In the genomic region with DNA sequence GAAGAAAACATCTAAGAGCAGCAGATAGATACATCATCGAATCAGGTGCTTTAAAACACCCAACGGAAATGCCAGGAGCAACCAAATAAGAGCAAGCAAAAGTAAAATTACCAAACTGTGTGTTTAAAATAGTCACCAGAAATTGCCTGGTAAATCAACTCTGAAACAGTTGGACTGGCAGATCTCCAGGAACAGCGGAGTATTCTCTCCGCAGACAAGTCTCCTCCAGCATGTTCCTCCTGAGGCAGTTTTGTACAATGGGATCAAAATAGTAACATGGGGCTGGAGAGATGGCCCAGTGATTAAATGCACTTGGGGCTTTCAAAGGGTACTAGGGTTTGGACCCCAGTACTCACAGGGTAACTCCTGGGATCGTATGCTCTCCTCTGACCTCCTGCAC, we compare ENCODE assay signal across 15 mouse cellular contexts.
DNase-seq lines count a peak whose midpoint lies in the region; ATAC-seq lines count a peak whose summit lies in the region.
"Had no signal": no experiment of that assay in that cellular context is flagged by ENCODE, and none has a peak within 500 bp of the region (broad histone marks: within the 10 kb centered on the region; RNA-seq: fewer than 3 reads in every experiment).

No protein-coding gene starts in this region.

- DNase-seq in frontal cortex, postnatal 10 days (ENCODE audit: low spot score in 2 of 2) = no peak
- peak; percentile 44 for DNase-seq in adipocyte (ENCODE audit: low spot score)
- peak; percentile 17 for DNase-seq in cerebellum, adult 9-11 months
- DNase-seq in layer of hippocampus, adult 8-10 months (ENCODE audit: low spot score in 2 of 2) = peak; percentile 38 to 58
- no peak for DNase-seq in heart, adult 8-10 months (ENCODE audit: low spot score)
- DNase-seq: adrenal gland, postnatal 36 days; heart, adult 18-20 months; kidney, adult 2 months; kidney, postnatal 36 days; lung, adult 18-20 months; lung, postnatal 36 days had no signal

- ATAC-seq in frontal cortex, adult (ENCODE audit: low TSS enrichment) = peak; percentile 57; the same call in 1 of the 2 replicates
- ATAC-seq in megakaryocyte, adult 5-6 weeks (ENCODE audit: poor library complexity, severe bottlenecking) = no peak
- ATAC-seq in megakaryocyte-erythroid progenitor cell, adult 5-6 weeks (replicated peaks; ENCODE audit: low FRiP score, low TSS enrichment, poor library complexity, severe bottlenecking) = no peak
- ATAC-seq: activated CD4-positive, CD25-positive, alpha-beta regulatory T cell, adult 4 months had no signal

Comparison
In these comparisons a context has a peak if more than half of its experiments do, and no peak if none do; other contexts are left out.
1. DNase-seq: peak in adipocyte (single experiment), cerebellum, adult 9-11 months (single experiment) and layer of hippocampus, adult 8-10 months (2 of 2); none in frontal cortex, postnatal 10 days (0 of 2) and heart, adult 8-10 months (single experiment).